Mouse (Mus musculus) MEL (cell line): ENCODE data around the gene Med15. TPM values are rescaled to one million over a fixed set of nuclear protein-coding genes. Genes with fewer than 3 reads are reported as not detected.

Experiments
- DNase-seq: peaks from one replicate; pipeline ENCODE4 v3.0.0; 2011; ENCODE audit warnings: low read depth, low spot score
- H3K27ac ChIP-seq: 2 replicates; pipeline ENCODE4 v1.5.1; 2012; ENCODE audit warnings: low read depth, mild to moderate bottlenecking, control low read depth, low read length, moderate library complexity; ENCODE audit not compliant: control insufficient read depth
- H3K27me3 ChIP-seq, 2 experiments: fragments of 150-350 bp in 1 of 2; sonication (generic) in 1 of 2; 2 replicates each; pipeline ENCODE4 v1.6.1; 2012; ENCODE audit warnings: low read length in 2 of 2, mild to moderate bottlenecking in 2 of 2, improper control_type of control experiment in 1 of 2, moderate library complexity in 1 of 2; ENCODE audit not compliant: insufficient read depth in 2 of 2, control insufficient read depth in 1 of 2
- H3K36me3 ChIP-seq, 2 experiments: 2 replicates each; pipeline ENCODE4 v1.6.1; 2012 to 2014; ENCODE audit warnings: low read length in 2 of 2, improper control_type of control experiment in 1 of 2, inconsistent platforms in 1 of 2, mild to moderate bottlenecking in 1 of 2; ENCODE audit not compliant: insufficient read depth in 2 of 2, control insufficient read depth in 1 of 2
- H3K4me1 ChIP-seq, 2 experiments: fragments of 150-350 bp in 1 of 2; sonication (generic) in 1 of 2; 2 replicates each; pipeline ENCODE4 v1.6.1; 2012; ENCODE audit warnings: low read length in 2 of 2, improper control_type of control experiment in 1 of 2, mild to moderate bottlenecking in 1 of 2; ENCODE audit not compliant: insufficient read depth in 2 of 2, control insufficient read depth in 1 of 2
- H3K4me3 ChIP-seq, 2 experiments: fragments of 150-350 bp in 1 of 2; sonication (generic) in 1 of 2; 2 replicates each; pipeline ENCODE4 v1.5.1; 2012; ENCODE audit warnings: low read depth in 2 of 2, low read length in 2 of 2, mild to moderate bottlenecking in 2 of 2, moderate library complexity in 2 of 2, control low read depth in 1 of 2, improper control_type of control experiment in 1 of 2; ENCODE audit not compliant: control insufficient read depth in 1 of 2, insufficient read depth in 1 of 2
- H3K79me2 ChIP-seq: 2 replicates; pipeline ENCODE4 v1.6.1; 2012; ENCODE audit warnings: mild to moderate bottlenecking, low read length, moderate library complexity; ENCODE audit not compliant: control insufficient read depth, poor library complexity, insufficient read depth
- H3K9ac ChIP-seq: 2 replicates; pipeline ENCODE4 v1.6.1; 2012; ENCODE audit warnings: low read depth, mild to moderate bottlenecking, control low read depth, low read length, moderate library complexity; ENCODE audit not compliant: control insufficient read depth, poor library complexity, severe bottlenecking
- H3K9me3 ChIP-seq: fragments of 150-350 bp; sonication (generic); replicated peaks from 2 replicates; pipeline ENCODE4 v1.6.1; 2012; ENCODE audit warnings: mild to moderate bottlenecking, low read length, improper control_type of control experiment, moderate library complexity; ENCODE audit not compliant: insufficient read depth
- CHD1 ChIP-seq: IDR thresholded peaks from 2 replicates; pipeline ENCODE4 v1.6.1; 2012; ENCODE audit warnings: low read depth, mild to moderate bottlenecking, inconsistent platforms, low read length, improper control_type of control experiment
- CTCF ChIP-seq, 3 experiments: IDR thresholded peaks in 2 of 3; conservative IDR thresholded peaks in 1 of 3; 2 replicates each; pipeline ENCODE4 v1.5.1; 2011 to 2012; ENCODE audit warnings: low read length in 3 of 3, low read depth in 2 of 3, mild to moderate bottlenecking in 2 of 3, improper control_type of control experiment in 1 of 3, inconsistent platforms in 1 of 3, mixed read lengths in 1 of 3, moderate library complexity in 1 of 3; ENCODE audit not compliant: control insufficient read depth in 1 of 3, insufficient read depth in 1 of 3, poor library complexity in 1 of 3, severe bottlenecking in 1 of 3
- E2F4 ChIP-seq: IDR thresholded peaks from 2 replicates; pipeline ENCODE4 v1.6.1; 2011; ENCODE audit warnings: low read depth, low read length, improper control_type of control experiment, borderline replicate concordance
- ELF1 ChIP-seq: IDR thresholded peaks from 2 replicates; pipeline ENCODE4 v1.6.1; 2014; ENCODE audit warnings: low read depth, mild to moderate bottlenecking, inconsistent platforms, low read length, improper control_type of control experiment, moderate library complexity
- EP300 ChIP-seq, 2 experiments: IDR thresholded peaks; 2 replicates each; pipeline ENCODE4 v1.6.1; 2011; ENCODE audit warnings: improper control_type of control experiment in 2 of 2, low read length in 2 of 2, low read depth in 1 of 2, mild to moderate bottlenecking in 1 of 2
- ETS1 ChIP-seq: IDR thresholded peaks from 2 replicates; pipeline ENCODE4 v1.6.1; 2012; ENCODE audit warnings: low read depth, mild to moderate bottlenecking, inconsistent platforms, low read length, improper control_type of control experiment, moderate library complexity
- GABPA ChIP-seq: IDR thresholded peaks from 2 replicates; pipeline ENCODE4 v1.6.1; 2012; ENCODE audit warnings: low read depth, mild to moderate bottlenecking, inconsistent platforms, low read length, improper control_type of control experiment, moderate library complexity
- GATA1 ChIP-seq: IDR thresholded peaks from 2 replicates; pipeline ENCODE4 v1.6.1; 2011; ENCODE audit warnings: low read depth, low read length, improper control_type of control experiment
- JUND ChIP-seq: IDR thresholded peaks from 2 replicates; pipeline ENCODE4 v1.6.1; 2011; ENCODE audit warnings: low read depth, mild to moderate bottlenecking, improper control_type of control experiment, low read length
- KAT2A ChIP-seq: conservative IDR thresholded peaks from 2 replicates; pipeline ENCODE4 v1.6.1; 2012; ENCODE audit warnings: low read depth, low read length, improper control_type of control experiment, inconsistent platforms
- MAX ChIP-seq: IDR thresholded peaks from 2 replicates; pipeline ENCODE4 v1.6.1; 2011; ENCODE audit warnings: low read length, improper control_type of control experiment
- MAZ ChIP-seq: IDR thresholded peaks from 2 replicates; pipeline ENCODE4 v1.6.1; 2012; ENCODE audit warnings: low read depth, mild to moderate bottlenecking, inconsistent platforms, low read length, improper control_type of control experiment
- MXI1 ChIP-seq: IDR thresholded peaks from 2 replicates; pipeline ENCODE4 v1.6.1; 2011; ENCODE audit warnings: mild to moderate bottlenecking, low read depth, low read length, improper control_type of control experiment
- MYC ChIP-seq: IDR thresholded peaks from 2 replicates; pipeline ENCODE4 v1.6.1; 2011; ENCODE audit warnings: low read depth, mild to moderate bottlenecking, low read length, improper control_type of control experiment, moderate library complexity
- NRF1 ChIP-seq: IDR thresholded peaks from 2 replicates; pipeline ENCODE4 v1.6.1; 2014; ENCODE audit warnings: low read depth, mild to moderate bottlenecking, inconsistent platforms, low read length, improper control_type of control experiment, moderate library complexity; ENCODE audit not compliant: poor library complexity, insufficient read depth, severe bottlenecking
- POLR2A ChIP-seq, 2 experiments: IDR thresholded peaks; 2 replicates each; pipeline ENCODE4 v1.6.1; 2011 to 2012; ENCODE audit warnings: low read length in 2 of 2, mild to moderate bottlenecking in 2 of 2, control low read depth in 1 of 2, improper control_type of control experiment in 1 of 2, low read depth in 1 of 2, moderate library complexity in 1 of 2; ENCODE audit not compliant: control insufficient read depth in 1 of 2, insufficient read depth in 1 of 2, poor library complexity in 1 of 2
- POLR2AphosphoS2 ChIP-seq: IDR thresholded peaks from 2 replicates; pipeline ENCODE4 v1.6.1; 2011; ENCODE audit warnings: low read length, improper control_type of control experiment
- RAD21 ChIP-seq: IDR thresholded peaks from 2 replicates; pipeline ENCODE4 v1.6.1; 2011; ENCODE audit warnings: mild to moderate bottlenecking, low read depth, low read length, improper control_type of control experiment
- SMC3 ChIP-seq: IDR thresholded peaks from 2 replicates; pipeline ENCODE4 v1.6.1; 2011; ENCODE audit warnings: low read depth, low read length, improper control_type of control experiment
- TAL1 ChIP-seq: IDR thresholded peaks from 2 replicates; pipeline ENCODE4 v1.6.1; 2012; ENCODE audit warnings: mild to moderate bottlenecking, inconsistent platforms, low read length, moderate library complexity, mixed read lengths
- TCF12 ChIP-seq: IDR thresholded peaks from 2 replicates; pipeline ENCODE4 v1.6.1; 2014; ENCODE audit warnings: low read depth, mild to moderate bottlenecking, inconsistent platforms, low read length, improper control_type of control experiment, moderate library complexity
- UBTF ChIP-seq: IDR thresholded peaks from 2 replicates; pipeline ENCODE4 v1.6.1; 2012; ENCODE audit warnings: low read depth, mild to moderate bottlenecking, inconsistent platforms, low read length, improper control_type of control experiment, moderate library complexity, borderline replicate concordance; ENCODE audit not compliant: insufficient read depth
- USF1 ChIP-seq: IDR thresholded peaks from 2 replicates; pipeline ENCODE4 v1.6.1; 2014; ENCODE audit warnings: low read depth, mild to moderate bottlenecking, inconsistent platforms, low read length, improper control_type of control experiment, moderate library complexity
- USF2 ChIP-seq, 2 experiments: IDR thresholded peaks; 2 replicates each; pipeline ENCODE4 v1.6.1; 2011 to 2012; ENCODE audit warnings: improper control_type of control experiment in 2 of 2, low read length in 2 of 2, borderline replicate concordance in 1 of 2, inconsistent platforms in 1 of 2, low read depth in 1 of 2, mild to moderate bottlenecking in 1 of 2; ENCODE audit not compliant: insufficient read depth in 1 of 2
- ZC3H11A ChIP-seq: IDR thresholded peaks from 2 replicates; pipeline ENCODE4 v1.6.1; 2012; ENCODE audit warnings: low read depth, mild to moderate bottlenecking, inconsistent platforms, low read length, improper control_type of control experiment
- ZNF384 ChIP-seq: IDR thresholded peaks from 2 replicates; pipeline ENCODE4 v1.6.1; 2012; ENCODE audit warnings: low read depth, mild to moderate bottlenecking, inconsistent platforms, low read length, improper control_type of control experiment
- polyA plus RNA-seq, 2 experiments: library from polyadenylated mRNA; stranded (reverse) in 1 of 2; unstranded in 1 of 2; fragments of >175 nt in 1 of 2; fragments of >200 nt in 1 of 2; gene quantifications; 2 replicates each; pipeline versions ENCODE4 v1.2.1 to v1.2.4; 2012; ENCODE audit warnings: low replicate concordance in 2 of 2, low read depth in 1 of 2; ENCODE audit not compliant: insufficient read length in 2 of 2, insufficient read depth in 1 of 2, missing spikeins in 1 of 2
- total RNA-seq: library from RNA; depleted of rRNA; stranded (reverse); fragments of 300-350 nt; gene quantifications from 2 replicates; pipeline ENCODE4 v1.2.3, GENCODE M21; 2012

Med15 gene
- total and polyA plus RNA-seq, 3 experiments: 25.9 to 62.0 TPM; not detected in 1

- Histone ChIP-seq H3K4me1 (no peaks in the 10 kb centered on the region), H3K27me3 (no peaks in the 10 kb centered on the region), H3K27ac (no peak overlapping the region), H3K79me2 (no peaks in the 10 kb centered on the region; the same call in 1 of the 2 replicates), H3K9me3 (no peaks in the 10 kb centered on the region), H3K4me3 (no peak overlapping the region), H3K9ac (no peak overlapping the region), H3K36me3 (peaks cover 0 to 18% of the 10 kb centered on the region in 2 experiments; a peak in 3 of 4 replicates)
- no peak for TF ChIP-seq MAZ
- no peak for TF ChIP-seq CHD1
- no peak for TF ChIP-seq POLR2A (IDR thresholded peaks at IDR 0.05; ENCODE audit: control insufficient read depth in 1 of 2, insufficient read depth in 1 of 2, low read depth in 1 of 2, low read length in 2 of 2, poor library complexity in 1 of 2)
- TF ChIP-seq TCF12: no peak
- no peak for TF ChIP-seq USF1
- TF ChIP-seq ZC3H11A: no peak
- no peak for TF ChIP-seq KAT2A
- TF ChIP-seq NRF1: no peak
- TF ChIP-seq ZNF384: no peak
- TF ChIP-seq MYC: no peak
- no peak for TF ChIP-seq ETS1
- peak; percentile 31 for TF ChIP-seq SMC3
- no peak for TF ChIP-seq GABPA
- TF ChIP-seq GATA1: no peak
- no peak for TF ChIP-seq JUND
- no peak for TF ChIP-seq TAL1
- no peak for TF ChIP-seq E2F4
- no peak for TF ChIP-seq USF2 (IDR thresholded peaks at IDR 0.05; ENCODE audit: borderline replicate concordance in 1 of 2, insufficient read depth in 1 of 2, low read depth in 1 of 2, low read length in 2 of 2)
- TF ChIP-seq MAX: no peak
- no peak for TF ChIP-seq EP300 (IDR thresholded peaks at IDR 0.05; ENCODE audit: low read depth in 1 of 2, low read length in 2 of 2)
- no peak for TF ChIP-seq ELF1
- TF ChIP-seq POLR2AphosphoS2: no peak
- TF ChIP-seq CTCF (IDR thresholded peaks at IDR 0.05 in 2 of 3, conservative IDR thresholded peaks at IDR 0.05 in 1 of 3; ENCODE audit: control insufficient read depth in 1 of 3, insufficient read depth in 1 of 3, low read depth in 2 of 3, low read length in 3 of 3, poor library complexity in 1 of 3, severe bottlenecking in 1 of 3): peak; percentile 42 to 62 (median 56); a peak in 5 of 6 replicates
- TF ChIP-seq MXI1: no peak
- peak; percentile 39 for TF ChIP-seq RAD21
- TF ChIP-seq UBTF: no peak
- DNase-seq: peak; percentile 47
These were observed 107.0 kb downstream of the Med15 start for GRCm38 (mm10) chr16:17625488-17626268.
